Mouse (Mus musculus): ENCODE measurements around the gene Kremen2. TPM values are rescaled to one million over a fixed set of nuclear protein-coding genes. Genes with fewer than 3 reads are reported as not detected.

The Kremen2 gene
- polyA plus RNA-seq, 1 experiment from 2014 or later: 0.33 TPM

- peaks cover 92% of the 10 kb centered on the region for H3K36me3 ChIP-seq
- ATAC-seq (ENCODE audit: insufficient number of reproducible peaks, low FRiP score): no peak
Observed at GRCm38 (mm10) chr17:23758801-23759200, 13.2 kb upstream of the Kremen2 start.

GRCm38 (mm10) chr17:23757581-23757980 lies 11.9 kb upstream of the Kremen2 start:
- WGBS: 93% methylated on average over 9 of the region's 9 CpGs

More at GRCm38 (mm10) chr17:23758801-23759200, 13.2 kb upstream of the Kremen2 start:
- H3K9me3 ChIP-seq (replicated peaks): no peaks in the 10 kb centered on the region
- H3K4me1 ChIP-seq (replicated peaks): no peaks in the 10 kb centered on the region
- no peak overlapping the region for H3K4me2 ChIP-seq
- no peak overlapping the region for H3K27ac ChIP-seq (ENCODE audit: poor library complexity, severe bottlenecking)
- H3K4me3 ChIP-seq: no peak overlapping the region
- H3K27me3 ChIP-seq (replicated peaks): no peaks in the 10 kb centered on the region
- H3K9ac ChIP-seq: no peak overlapping the region
- WGBS: 83% methylated on average over 8 of the region's 8 CpGs

GRCm38 (mm10) chr17:23755689-23756088 lies 10.1 kb upstream of the Kremen2 start:
- Histone ChIP-seq H3K9me3 (replicated peaks) (no peaks in the 10 kb centered on the region), H3K27me3 (replicated peaks) (no peaks in the 10 kb centered on the region), H3K27ac (ENCODE audit: poor library complexity, severe bottlenecking) (no peak overlapping the region), H3K4me3 (no peak overlapping the region), H3K36me3 (peaks cover 93% of the 10 kb centered on the region), H3K9ac (no peak overlapping the region), H3K4me1 (replicated peaks) (no peaks in the 10 kb centered on the region), H3K4me2 (no peak overlapping the region)
- ATAC-seq (ENCODE audit: insufficient number of reproducible peaks, low FRiP score): no peak
- WGBS: 83% methylated on average over 13 of the region's 13 CpGs

More at GRCm38 (mm10) chr17:23757581-23757980, 11.9 kb upstream of the Kremen2 start:
- no peak overlapping the region for H3K9ac ChIP-seq
- no peak for ATAC-seq (ENCODE audit: insufficient number of reproducible peaks, low FRiP score)
- no peaks in the 10 kb centered on the region for H3K27me3 ChIP-seq (replicated peaks)
- no peak overlapping the region for H3K27ac ChIP-seq (ENCODE audit: poor library complexity, severe bottlenecking)
- peaks cover 98% of the 10 kb centered on the region for H3K36me3 ChIP-seq
- no peaks in the 10 kb centered on the region for H3K9me3 ChIP-seq (replicated peaks)
- H3K4me3 ChIP-seq: no peak overlapping the region
- no peaks in the 10 kb centered on the region for H3K4me1 ChIP-seq (replicated peaks)
- no peak overlapping the region for H3K4me2 ChIP-seq

- WGBS: 71% methylated on average over 11 of the region's 11 CpGs
- Histone ChIP-seq H3K27me3 (replicated peaks) (peaks cover 42% of the 10 kb centered on the region), H3K4me2 (peak overlapping the region; percentile 58), H3K4me1 (replicated peaks) (peaks cover 18% of the 10 kb centered on the region), H3K4me3 (no peak overlapping the region), H3K36me3 (peaks cover 34% of the 10 kb centered on the region), H3K27ac (ENCODE audit: poor library complexity, severe bottlenecking) (no peak overlapping the region), H3K9me3 (replicated peaks) (no peaks in the 10 kb centered on the region), H3K9ac (no peak overlapping the region)
- ATAC-seq (ENCODE audit: insufficient number of reproducible peaks, low FRiP score): no peak; the same call in 1 of the 2 replicates
Observed at GRCm38 (mm10) chr17:23749400-23750191, 4.0 kb upstream of the Kremen2 start.

- peaks cover 27% of the 10 kb centered on the region for H3K36me3 ChIP-seq
- H3K4me3 ChIP-seq: peak overlapping the region; percentile 29; the same call in 1 of the 2 replicates
- peaks cover 50% of the 10 kb centered on the region for H3K27me3 ChIP-seq (replicated peaks)
- peaks cover 22% of the 10 kb centered on the region for H3K4me1 ChIP-seq (replicated peaks)
- no peak overlapping the region for H3K27ac ChIP-seq (ENCODE audit: poor library complexity, severe bottlenecking)
- peak; percentile 16; the same call in 1 of the 2 replicates for ATAC-seq (ENCODE audit: insufficient number of reproducible peaks, low FRiP score)
- peak overlapping the region; percentile 58 for H3K4me2 ChIP-seq
- WGBS: 33% methylated on average over 10 of the region's 10 CpGs
- H3K9me3 ChIP-seq (replicated peaks): no peaks in the 10 kb centered on the region
- no peak overlapping the region for H3K9ac ChIP-seq
Observed at GRCm38 (mm10) chr17:23748631-23749391, 3.2 kb upstream of the Kremen2 start.

- Histone ChIP-seq H3K9ac (no peak overlapping the region), H3K4me1 (replicated peaks) (peaks cover 22% of the 10 kb centered on the region), H3K4me2 (no peak overlapping the region), H3K36me3 (peaks cover 19% of the 10 kb centered on the region), H3K9me3 (replicated peaks) (no peaks in the 10 kb centered on the region), H3K27me3 (replicated peaks) (peaks cover 58% of the 10 kb centered on the region), H3K4me3 (no peak overlapping the region), H3K27ac (ENCODE audit: poor library complexity, severe bottlenecking) (no peak overlapping the region)
- ATAC-seq (ENCODE audit: insufficient number of reproducible peaks, low FRiP score): no peak
- 27% methylated on average over 6 of the region's 6 CpGs for WGBS
Observed at GRCm38 (mm10) chr17:23748026-23748425, 2.4 kb upstream of the Kremen2 start.

GRCm38 (mm10) chr17:23747471-23747870 lies 1.8 kb upstream of the Kremen2 start:
- Histone ChIP-seq H3K4me3 (no peak overlapping the region), H3K4me2 (no peak overlapping the region), H3K9ac (no peak overlapping the region), H3K27ac (ENCODE audit: poor library complexity, severe bottlenecking) (no peak overlapping the region), H3K9me3 (replicated peaks) (no peaks in the 10 kb centered on the region), H3K36me3 (peaks cover 14% of the 10 kb centered on the region), H3K4me1 (replicated peaks) (peaks cover 25% of the 10 kb centered on the region), H3K27me3 (replicated peaks) (peaks cover 63% of the 10 kb centered on the region)
- no peak for ATAC-seq (ENCODE audit: insufficient number of reproducible peaks, low FRiP score)
- WGBS: 77% methylated on average over 3 of the region's 3 CpGs

GRCm38 (mm10) chr17:23746767-23747166 lies 1.1 kb upstream of the Kremen2 start:
- Histone ChIP-seq H3K27me3 (replicated peaks) (peaks cover 70% of the 10 kb centered on the region), H3K4me3 (no peak overlapping the region), H3K9me3 (replicated peaks) (no peaks in the 10 kb centered on the region), H3K27ac (ENCODE audit: poor library complexity, severe bottlenecking) (no peak overlapping the region), H3K4me1 (replicated peaks) (peaks cover 28% of the 10 kb centered on the region), H3K9ac (no peak overlapping the region), H3K36me3 (peaks cover 7% of the 10 kb centered on the region), H3K4me2 (no peak overlapping the region)
- 61% methylated on average over 3 of the region's 3 CpGs for WGBS
- ATAC-seq (ENCODE audit: insufficient number of reproducible peaks, low FRiP score): no peak

- Histone ChIP-seq H3K4me3 (peak overlapping the region; percentile 39; the same call in 1 of the 2 replicates), H3K9ac (no peak overlapping the region), H3K4me2 (peak overlapping the region; percentile 67)
Observed at GRCm38 (mm10) chr17:23746311-23746710, 678 bp upstream of the Kremen2 start.

GRCm38 (mm10) chr17:23744651-23745050 lies 982 bp downstream of the Kremen2 start:
- Histone ChIP-seq H3K27me3 (replicated peaks) (peaks cover 84% of the 10 kb centered on the region), H3K9ac (no peak overlapping the region), H3K9me3 (replicated peaks) (no peaks in the 10 kb centered on the region), H3K4me2 (peak overlapping the region; percentile 67), H3K27ac (ENCODE audit: poor library complexity, severe bottlenecking) (no peak overlapping the region), H3K4me3 (peak overlapping the region; percentile 39; the same call in 1 of the 2 replicates), H3K4me1 (replicated peaks) (peaks cover 35% of the 10 kb centered on the region), H3K36me3 (no peaks in the 10 kb centered on the region)
- no peak for ATAC-seq (ENCODE audit: insufficient number of reproducible peaks, low FRiP score)
- 2% methylated on average over 14 of the region's 14 CpGs for WGBS

More at GRCm38 (mm10) chr17:23746311-23746710, 678 bp upstream of the Kremen2 start:
- no peak overlapping the region for H3K27ac ChIP-seq (ENCODE audit: poor library complexity, severe bottlenecking)
- ATAC-seq (ENCODE audit: insufficient number of reproducible peaks, low FRiP score): no peak
- peaks cover 28% of the 10 kb centered on the region for H3K4me1 ChIP-seq (replicated peaks)
- peaks cover 2% of the 10 kb centered on the region; the same call in 1 of the 2 replicates for H3K36me3 ChIP-seq
- no peaks in the 10 kb centered on the region for H3K9me3 ChIP-seq (replicated peaks)
- peaks cover 75% of the 10 kb centered on the region for H3K27me3 ChIP-seq (replicated peaks)
- WGBS: 2% methylated on average over 12 of the region's 12 CpGs

- 20% methylated on average over 8 of the region's 8 CpGs for WGBS
- ATAC-seq (ENCODE audit: insufficient number of reproducible peaks, low FRiP score): no peak
- Histone ChIP-seq H3K4me1 (replicated peaks) (peaks cover 41% of the 10 kb centered on the region), H3K36me3 (no peaks in the 10 kb centered on the region), H3K9ac (no peak overlapping the region), H3K27me3 (replicated peaks) (peaks cover 89% of the 10 kb centered on the region), H3K27ac (ENCODE audit: poor library complexity, severe bottlenecking) (no peak overlapping the region), H3K9me3 (replicated peaks) (no peaks in the 10 kb centered on the region), H3K4me3 (no peak overlapping the region), H3K4me2 (no peak overlapping the region)
Observed at GRCm38 (mm10) chr17:23744076-23744475, 1.6 kb downstream of the Kremen2 start.
